Mouse (Mus musculus) induced T-regulatory cell, adult 2 months (primary cell): ENCODE results near the gene Ttc30b.
"Not testable (repeated sequence)": the region's sequence is repeated elsewhere in the genome, so short reads cannot be mapped to it uniquely, and the experiment has no call there.

Experiments
- DNase-seq: peaks from one replicate; pipeline ENCODE4 v3.0.0-alpha.2; 2012; ENCODE audit warnings: low read depth

The Ttc30b gene

GRCm38 (mm10) chr2:75950685-75951084 lies 12.3 kb upstream of the Ttc30b start:
- no peak for DNase-seq

GRCm38 (mm10) chr2:75937520-75938116 lies 767 bp downstream of the Ttc30b start:
- peak; percentile 35 for DNase-seq

- DNase-seq = not testable (repeated sequence)
Measured at GRCm38 (mm10) chr2:75936685-75937084, 1.7 kb downstream of the Ttc30b start.

GRCm38 (mm10) chr2:75933541-75933940 lies 4.8 kb downstream of the Ttc30b start:
- DNase-seq = no peak

- DNase-seq = no peak
Measured at GRCm38 (mm10) chr2:75930941-75931340, 7.4 kb downstream of the Ttc30b start.

- DNase-seq = no peak
Measured at GRCm38 (mm10) chr2:75929786-75930444, 8.5 kb downstream of the Ttc30b start.

GRCm38 (mm10) chr2:75929141-75929540 lies 9.2 kb downstream of the Ttc30b start:
- no peak for DNase-seq

- no peak for DNase-seq
Measured at GRCm38 (mm10) chr2:75928011-75928410, 10.4 kb downstream of the Ttc30b start.

GRCm38 (mm10) chr2:75926061-75926460 lies 12.3 kb downstream of the Ttc30b start:
- no peak for DNase-seq

- DNase-seq = no peak
Measured at GRCm38 (mm10) chr2:75923807-75924340, 14.5 kb downstream of the Ttc30b start.

GRCm38 (mm10) chr2:75915040-75915439 lies 23.3 kb downstream of the Ttc30b start:
- DNase-seq = no peak

GRCm38 (mm10) chr2:75907142-75907541 lies 31.2 kb downstream of the Ttc30b start:
- DNase-seq = peak; percentile 15

- no peak for DNase-seq
Measured at GRCm38 (mm10) chr2:75901869-75902268, 36.5 kb downstream of the Ttc30b start.

GRCm38 (mm10) chr2:75900281-75900680 lies 38.1 kb downstream of the Ttc30b start:
- DNase-seq = no peak

GRCm38 (mm10) chr2:75895711-75896110 lies 42.7 kb downstream of the Ttc30b start:
- DNase-seq = no peak

GRCm38 (mm10) chr2:75891981-75892380 lies 46.4 kb downstream of the Ttc30b start:
- DNase-seq = peak; percentile 85
